Mouse (Mus musculus): ENCODE data around the gene Dirc2. TPM values are rescaled to one million over a fixed set of nuclear protein-coding genes. Genes with fewer than 3 reads are reported as not detected.

Dirc2 gene
- polyA plus RNA-seq, 1 experiment from 2014 or later, result 29.9 TPM

DNA sequence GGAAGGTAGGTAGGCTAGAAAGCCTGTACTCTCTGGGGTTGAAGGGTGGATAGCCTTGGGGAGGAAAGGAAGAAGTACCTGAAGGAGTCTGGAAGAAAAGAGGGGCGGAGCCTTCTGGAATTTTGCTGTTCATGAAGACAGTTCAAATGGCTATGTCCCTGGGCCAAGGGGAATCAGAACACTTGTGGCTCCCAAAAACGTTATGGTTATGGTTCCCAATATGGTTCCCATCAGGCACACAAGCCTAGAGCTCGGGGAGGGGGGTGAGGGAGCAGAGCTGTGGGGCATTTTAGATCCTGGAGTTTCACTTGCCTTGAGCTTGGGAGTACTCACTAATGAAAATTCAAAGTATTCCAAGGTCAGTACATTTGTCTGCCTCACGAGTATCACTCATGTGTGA lies 104.3 kb downstream of the Dirc2 start:
- Histone ChIP-seq H3K27ac (replicated peaks) (no peak overlapping the region), H3K36me3 (peaks cover 8% of the 10 kb centered on the region; the same call in 1 of the 2 replicates), H3K4me3 (replicated peaks) (no peak overlapping the region), H3K27me3 (replicated peaks) (peaks cover 10% of the 10 kb centered on the region; the same call in 1 of the 2 replicates), H3K4me1 (peaks cover 7% of the 10 kb centered on the region), H3K9me3 (replicated peaks) (no peaks in the 10 kb centered on the region), H3K9ac (replicated peaks) (no peak overlapping the region), H3K4me2 (no peak overlapping the region)
- 86% methylated on average over 4 of the region's 4 CpGs for WGBS
- ATAC-seq (ENCODE audit: low FRiP score), result no peak

DNA sequence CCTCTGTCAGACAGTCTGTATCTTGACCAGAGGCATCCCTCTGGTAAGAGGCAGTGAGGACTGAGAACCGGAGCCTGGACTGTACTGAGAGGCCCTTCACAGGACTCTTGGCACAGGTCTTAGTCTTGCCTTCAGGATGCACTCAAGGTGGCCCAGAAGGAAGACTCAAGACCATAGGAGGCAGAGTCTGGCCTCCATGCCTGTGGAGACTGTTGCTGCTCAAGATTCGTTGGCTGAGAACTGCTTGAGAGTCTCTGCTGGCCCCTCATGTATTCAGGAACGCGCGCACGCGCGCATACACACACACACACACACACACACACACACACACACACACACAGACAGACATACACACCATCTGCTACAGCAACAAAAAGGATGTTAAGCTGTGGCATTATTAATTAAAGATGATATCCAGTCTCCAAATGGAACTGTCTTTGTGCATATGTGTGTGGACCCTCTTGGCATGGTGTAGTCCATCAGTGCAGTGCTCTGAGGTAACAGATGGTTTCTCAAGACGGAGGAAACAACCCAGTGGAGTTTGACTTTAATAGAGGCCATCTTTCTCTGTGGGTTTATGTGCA lies 105.2 kb downstream of the Dirc2 start:
- no peak for ATAC-seq (ENCODE audit: low FRiP score)
- 93% methylated on average over 9 of the region's 9 CpGs for WGBS

DNA sequence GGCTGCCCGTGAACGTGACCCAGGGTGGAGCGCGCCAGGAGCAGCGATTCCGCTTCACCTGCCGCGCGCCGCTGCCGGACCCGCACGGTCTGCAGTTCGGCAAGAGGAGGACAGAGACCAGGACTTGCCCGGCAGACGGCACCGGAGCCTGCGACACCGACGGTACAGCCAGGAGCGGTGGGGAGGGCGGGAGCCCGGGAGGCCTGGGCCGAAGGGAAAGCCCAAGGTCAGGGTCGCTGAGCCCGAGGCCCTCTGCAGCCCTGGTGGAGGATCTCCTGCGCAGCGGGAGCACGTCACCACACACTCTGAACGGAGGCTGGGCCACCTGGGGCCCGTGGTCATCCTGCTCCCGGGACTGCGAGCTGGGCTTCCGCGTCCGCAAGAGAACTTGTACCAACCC lies 108.9 kb downstream of the Dirc2 start:
- Histone ChIP-seq H3K4me2 (peak overlapping the region; percentile 54), H3K4me3 (replicated peaks) (peak overlapping the region; percentile 30), H3K36me3 (peaks cover 8% of the 10 kb centered on the region; the same call in 1 of the 2 replicates), H3K27ac (replicated peaks) (no peak overlapping the region), H3K9ac (replicated peaks) (no peak overlapping the region), H3K27me3 (replicated peaks) (peaks cover 21% of the 10 kb centered on the region; the same call in 1 of the 2 replicates), H3K4me1 (peaks cover 9% of the 10 kb centered on the region), H3K9me3 (replicated peaks) (no peaks in the 10 kb centered on the region)
- 22% methylated on average over 36 of the region's 36 CpGs for WGBS
- no peak for ATAC-seq (ENCODE audit: low FRiP score)

More for the DNA sequence above, 105.2 kb downstream of the Dirc2 start:
- Histone ChIP-seq H3K4me1 (peaks cover 9% of the 10 kb centered on the region), H3K27me3 (replicated peaks) (peaks cover 17% of the 10 kb centered on the region; the same call in 1 of the 2 replicates), H3K4me3 (replicated peaks) (no peak overlapping the region), H3K27ac (replicated peaks) (no peak overlapping the region), H3K9me3 (replicated peaks) (no peaks in the 10 kb centered on the region), H3K9ac (replicated peaks) (no peak overlapping the region), H3K36me3 (peaks cover 8% of the 10 kb centered on the region; the same call in 1 of the 2 replicates), H3K4me2 (no peak overlapping the region)

DNA sequence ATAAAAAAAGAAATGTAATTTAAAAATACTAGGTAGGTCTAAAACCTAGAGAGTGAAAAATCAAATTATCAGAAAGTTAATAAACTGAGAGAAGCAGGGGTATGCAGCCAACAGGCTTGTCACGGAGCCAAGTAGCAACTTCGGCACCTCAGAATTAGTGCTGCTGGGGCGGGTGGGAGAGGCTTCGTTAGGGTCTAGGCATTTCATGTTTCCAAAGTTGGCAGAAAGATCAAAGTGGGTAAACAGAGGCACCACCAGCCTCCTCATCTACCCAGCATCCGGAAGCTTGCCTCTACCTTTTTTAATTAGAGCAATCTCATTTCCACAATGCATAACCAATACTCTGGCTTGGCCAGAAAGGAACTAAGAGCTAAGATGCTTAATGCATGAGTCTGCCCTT lies 115.2 kb downstream of the Dirc2 start:
- no peak for ATAC-seq (ENCODE audit: low FRiP score)
- peaks cover 4% of the 10 kb centered on the region; the same call in 1 of the 2 replicates for H3K27me3 ChIP-seq (replicated peaks)
- no peaks in the 10 kb centered on the region for H3K9me3 ChIP-seq (replicated peaks)
- 83% methylated on average over 5 of the region's 5 CpGs for WGBS
- H3K4me2 ChIP-seq, result no peak overlapping the region
- H3K4me3 ChIP-seq (replicated peaks), result no peak overlapping the region
- H3K27ac ChIP-seq (replicated peaks), result no peak overlapping the region
- H3K4me1 ChIP-seq, result no peaks in the 10 kb centered on the region
- no peak overlapping the region for H3K9ac ChIP-seq (replicated peaks)
- H3K36me3 ChIP-seq, result no peaks in the 10 kb centered on the region

DNA sequence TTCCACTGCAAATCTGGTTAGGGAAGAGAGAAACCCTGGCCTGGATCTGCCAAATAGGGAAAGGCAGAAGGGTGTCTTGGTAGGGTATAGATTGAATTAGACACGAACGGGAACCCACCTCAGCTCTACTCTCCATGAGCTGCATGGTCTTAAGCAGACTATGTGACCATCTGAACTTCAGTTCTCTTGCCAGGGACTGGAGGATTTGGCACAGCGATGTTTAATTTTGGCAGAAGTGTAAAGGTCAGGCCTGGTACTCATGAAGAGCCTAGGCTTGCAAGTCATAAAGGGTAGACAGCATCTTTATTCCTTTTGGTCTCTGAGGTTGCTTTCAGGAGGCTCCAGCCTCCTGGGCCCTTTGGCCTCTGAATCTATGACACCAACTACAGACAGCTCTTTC lies 116.5 kb downstream of the Dirc2 start:
- no peaks in the 10 kb centered on the region for H3K4me1 ChIP-seq
- H3K9me3 ChIP-seq (replicated peaks), result no peaks in the 10 kb centered on the region
- no peak overlapping the region for H3K27ac ChIP-seq (replicated peaks)
- 86% methylated on average over 3 of the region's 3 CpGs for WGBS
- H3K4me3 ChIP-seq (replicated peaks), result no peak overlapping the region
- H3K36me3 ChIP-seq, result no peaks in the 10 kb centered on the region
- no peak for ATAC-seq (ENCODE audit: low FRiP score)
- no peak overlapping the region for H3K4me2 ChIP-seq
- no peaks in the 10 kb centered on the region for H3K27me3 ChIP-seq (replicated peaks)
- no peak overlapping the region for H3K9ac ChIP-seq (replicated peaks)

DNA sequence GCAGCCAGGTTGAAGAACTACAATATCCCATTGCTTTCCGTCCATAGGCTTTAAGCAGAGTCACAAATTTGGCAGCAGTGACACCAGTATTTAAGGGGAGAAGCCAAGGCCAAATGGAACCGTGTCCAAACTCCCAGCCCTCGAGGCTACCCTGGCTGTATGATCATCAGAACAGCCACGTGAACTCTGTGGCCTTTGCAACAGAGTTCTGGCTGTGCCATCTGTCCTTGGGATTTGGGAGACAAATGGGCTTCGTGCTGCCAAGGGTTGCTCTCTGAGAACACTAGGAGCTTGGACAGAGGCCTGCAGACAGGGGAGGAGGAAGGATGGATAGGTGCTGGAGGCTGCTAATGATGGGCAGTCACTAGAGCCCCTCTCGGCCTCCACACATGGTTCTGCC lies 117.0 kb downstream of the Dirc2 start:
- H3K9ac ChIP-seq (replicated peaks), result no peak overlapping the region

DNA sequence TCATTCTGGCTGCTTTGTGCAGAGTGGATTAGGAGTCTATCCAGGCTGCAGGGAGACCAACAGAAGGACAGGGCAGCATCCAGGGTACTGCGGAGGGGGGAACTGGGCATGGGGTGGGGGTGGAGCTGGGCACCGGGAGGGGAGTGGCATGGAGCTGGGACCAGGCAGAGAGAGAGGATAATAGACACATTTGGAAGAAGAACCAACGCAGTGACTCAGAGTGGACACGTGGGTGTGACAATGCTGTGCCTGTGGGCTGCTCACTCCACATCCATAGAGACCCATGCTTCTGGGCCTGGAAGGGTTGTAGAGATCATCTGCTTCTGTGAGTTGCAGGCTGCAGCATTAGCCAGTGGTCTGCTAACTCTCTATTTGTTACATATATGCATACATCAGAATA lies 120.3 kb downstream of the Dirc2 start:
- Histone ChIP-seq H3K9me3 (replicated peaks) (no peaks in the 10 kb centered on the region), H3K27ac (replicated peaks) (no peak overlapping the region), H3K36me3 (no peaks in the 10 kb centered on the region), H3K4me2 (no peak overlapping the region), H3K4me3 (replicated peaks) (no peak overlapping the region), H3K9ac (replicated peaks) (no peak overlapping the region), H3K4me1 (no peaks in the 10 kb centered on the region), H3K27me3 (replicated peaks) (no peaks in the 10 kb centered on the region)
- no peak for ATAC-seq (ENCODE audit: low FRiP score)
- 75% methylated on average over 4 of the region's 4 CpGs for WGBS

More for the DNA sequence above, 117.0 kb downstream of the Dirc2 start:
- Histone ChIP-seq H3K27ac (replicated peaks) (no peak overlapping the region), H3K4me1 (no peaks in the 10 kb centered on the region), H3K36me3 (no peaks in the 10 kb centered on the region), H3K27me3 (replicated peaks) (no peaks in the 10 kb centered on the region), H3K9me3 (replicated peaks) (no peaks in the 10 kb centered on the region), H3K4me2 (no peak overlapping the region), H3K4me3 (replicated peaks) (no peak overlapping the region)
- ATAC-seq (ENCODE audit: low FRiP score), result no peak
- WGBS, result 52% methylated on average over 6 of the region's 6 CpGs

Other genes with a start within 250 kb of the Dirc2 start
- gene Sema5b, start 228.2 kb downstream of the Dirc2 start, polyA plus RNA-seq (2015; fragmentation: Nextera tagmentation; extraction: Ambion mirVana), result 16.9 and 17.2 TPM in 2 replicates
- gene Hspbap1, start 1.0 kb upstream of the Dirc2 start, polyA plus RNA-seq (2015; fragmentation: Nextera tagmentation; extraction: Ambion mirVana), result 12.1 and 12.7 TPM in 2 replicates
- 0.65 and 2.0 TPM in 2 replicates for gene Parp14, start 102.2 kb upstream of the Dirc2 start, polyA plus RNA-seq (2015; fragmentation: Nextera tagmentation; extraction: Ambion mirVana)
- gene Parp9, start 169.1 kb upstream of the Dirc2 start, polyA plus RNA-seq (2015; fragmentation: Nextera tagmentation; extraction: Ambion mirVana), result 2.0 and 7.8 TPM in 2 replicates
- 1.4 and 6.1 TPM in 2 replicates for gene Dtx3l, start 169.8 kb upstream of the Dirc2 start, polyA plus RNA-seq (2015; fragmentation: Nextera tagmentation; extraction: Ambion mirVana)
- gene Kpna1, start 209.4 kb upstream of the Dirc2 start, polyA plus RNA-seq (2015; fragmentation: Nextera tagmentation; extraction: Ambion mirVana), result 61.3 and 65.6 TPM in 2 replicates